Mouse (Mus musculus) liver, embryonic 14.5 days (tissue): ENCODE measurements at regions not wholly inside any gene's neighbourhood (a gene's known extent, or its start where the extent isn't known, plus 50 kb on each side); places are given as distances from the start of the nearest gene placed in this dataset.

Source experiments
- CTCF ChIP-seq: IDR thresholded peaks from 2 replicates; pipeline ENCODE4 v1.5.1; 2016; ENCODE audit warnings: antibody characterized with exemption, low read depth, control low read depth
- EP300 ChIP-seq: IDR thresholded peaks from 2 replicates; pipeline ENCODE4 v1.6.1; 2016; ENCODE audit warnings: antibody characterized with exemption, low read depth

DNA sequence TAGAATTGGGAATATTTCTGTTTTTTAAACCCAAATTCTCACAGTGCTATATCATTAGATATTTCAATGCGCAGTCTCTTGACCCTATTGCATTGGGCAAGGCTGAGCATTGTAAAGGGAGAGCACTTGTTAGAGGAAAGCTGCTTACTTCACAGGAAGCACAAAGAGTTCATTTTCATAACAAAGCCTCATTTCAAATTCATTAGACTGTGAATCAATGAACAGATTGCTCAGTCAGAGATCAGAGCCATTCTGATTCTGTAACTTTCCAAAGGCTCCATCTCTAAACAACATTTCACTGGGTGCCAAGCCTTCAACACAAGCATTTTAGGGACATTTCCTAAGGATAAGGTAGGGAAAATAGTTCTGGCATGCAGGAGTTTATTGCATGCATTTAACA, 257.9 kb downstream of the Kif20b start:
- no peak for TF ChIP-seq CTCF
- no peak for TF ChIP-seq EP300
